Comparison of ENCODE assay signal across 17 mouse cellular contexts in the genomic region with DNA sequence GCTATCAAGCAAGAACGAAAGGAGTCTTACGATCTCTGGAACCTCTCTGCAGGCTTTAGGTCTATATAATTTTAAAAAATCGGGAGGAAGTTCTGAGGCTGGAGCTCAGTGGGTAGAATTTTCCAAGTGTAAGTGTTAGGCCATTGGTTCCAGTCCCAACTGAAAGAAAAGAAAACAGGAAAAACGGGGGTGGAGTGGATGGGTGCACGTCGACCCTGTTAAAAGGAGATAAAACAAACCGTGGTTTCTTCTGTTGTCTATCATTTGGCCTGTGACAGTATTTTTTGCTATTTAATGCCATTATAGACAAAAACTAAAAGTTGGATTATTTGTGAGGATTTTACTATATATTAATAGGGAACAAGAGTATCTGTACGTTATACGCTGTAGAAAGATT. TPM values are rescaled to one million over a fixed set of nuclear protein-coding genes. Genes with fewer than 3 reads are reported as not detected.
DNase-seq lines count a peak whose midpoint lies in the region; ATAC-seq and TF ChIP-seq lines count a peak whose summit lies in the region.
"Had no signal": no experiment of that assay in that cellular context is flagged by ENCODE, and none has a peak within 500 bp of the region (broad histone marks: within the 10 kb centered on the region; RNA-seq: fewer than 3 reads in every experiment).

No protein-coding gene starts in this region.

- H3K27me3 ChIP-seq in heart, embryonic 16.5 days (ENCODE audit: control insufficient read depth, insufficient read depth, low read length): no peaks in the 10 kb centered on the region
- no peaks in the 10 kb centered on the region for H3K27me3 ChIP-seq in heart, embryonic 10.5 days (ENCODE audit: insufficient read depth, poor library complexity, severe bottlenecking)
- H3K27me3 ChIP-seq in spleen, adult 2 months (ENCODE audit: control insufficient read depth, insufficient read depth, low read length): no peaks in the 10 kb centered on the region
- no peaks in the 10 kb centered on the region for H3K27me3 ChIP-seq in liver, postnatal 0 days (ENCODE audit: insufficient read depth, low read length)
- H3K27me3 ChIP-seq: forebrain, embryonic 13.5 days; neural tube, embryonic 15.5 days had no signal

- peak; percentile 51; the same call in 1 of the 2 replicates for TF ChIP-seq EP300 in liver, postnatal 0 days (IDR thresholded peaks at IDR 0.05; ENCODE audit: low read depth)

- H3K4me1 ChIP-seq in heart, embryonic 16.5 days (ENCODE audit: control insufficient read depth, insufficient read depth, low read length): peaks cover 21% of the 10 kb centered on the region
- H3K4me1 ChIP-seq in heart, embryonic 10.5 days: peaks cover 25% of the 10 kb centered on the region
- H3K4me1 ChIP-seq in spleen, adult 2 months (ENCODE audit: control insufficient read depth, insufficient read depth, insufficient read length): peaks cover 5% of the 10 kb centered on the region; the same call in 1 of the 2 replicates
- H3K4me1 ChIP-seq in liver, postnatal 0 days (ENCODE audit: insufficient read depth): peaks cover 16% of the 10 kb centered on the region

- no peak for TF ChIP-seq POLR2A in spleen, adult 2 months (IDR thresholded peaks at IDR 0.05; ENCODE audit: low read depth, low read length)

- H3K9ac ChIP-seq in heart, embryonic 16.5 days (ENCODE audit: low read length): no peak overlapping the region
- peak overlapping the region; percentile 55 for H3K9ac ChIP-seq in liver, postnatal 0 days (replicated peaks)
- H3K9ac ChIP-seq: forebrain, embryonic 13.5 days; neural tube, embryonic 15.5 days had no signal

- no peaks in the 10 kb centered on the region for H3K36me3 ChIP-seq in heart, embryonic 16.5 days (ENCODE audit: control insufficient read depth, insufficient read depth)
- no peaks in the 10 kb centered on the region for H3K36me3 ChIP-seq in heart, embryonic 10.5 days
- H3K36me3 ChIP-seq in spleen, adult 2 months (ENCODE audit: control insufficient read depth, insufficient read depth, low read length): no peaks in the 10 kb centered on the region
- H3K36me3 ChIP-seq in liver, postnatal 0 days (replicated peaks; ENCODE audit: insufficient read depth, low read length): no peaks in the 10 kb centered on the region
- H3K36me3 ChIP-seq: neural tube, embryonic 15.5 days had no signal

- peak overlapping the region; percentile 68 for H3K4me2 ChIP-seq in heart, embryonic 16.5 days (ENCODE audit: low read depth, low read length)
- H3K4me2 ChIP-seq in liver, postnatal 0 days (ENCODE audit: low read depth, low read length): peak overlapping the region; percentile 59
- H3K4me2 ChIP-seq: forebrain, embryonic 13.5 days; neural tube, embryonic 15.5 days had no signal

- 0 out of 2 replicates have a peak overlapping the region, but pooled peaks have one; percentile 96 for H3K27ac ChIP-seq in gastrocnemius, adult 2 months
- peak overlapping the region; percentile 77 for H3K27ac ChIP-seq in heart, embryonic 16.5 days (ENCODE audit: low read length)
- H3K27ac ChIP-seq in heart, embryonic 10.5 days: no peak overlapping the region
- H3K27ac ChIP-seq in spleen, adult 2 months (ENCODE audit: insufficient read depth, low read length): 0 out of 2 replicates have a peak overlapping the region, but pooled peaks have one; percentile 9
- peak overlapping the region; percentile 76 for H3K27ac ChIP-seq in liver, postnatal 0 days (ENCODE audit: low read depth)
- H3K27ac ChIP-seq: forebrain, embryonic 13.5 days; hindbrain, postnatal 0 days; neural tube, embryonic 15.5 days had no signal

- H3K9me3 ChIP-seq in heart, embryonic 16.5 days (replicated peaks; ENCODE audit: control insufficient read depth, low read length): no peaks in the 10 kb centered on the region
- no peaks in the 10 kb centered on the region for H3K9me3 ChIP-seq in heart, embryonic 10.5 days
- H3K9me3 ChIP-seq in liver, postnatal 0 days (ENCODE audit: low read length): no peaks in the 10 kb centered on the region
- H3K9me3 ChIP-seq: forebrain, embryonic 13.5 days; neural tube, embryonic 15.5 days had no signal

- intact Hi-C loops in gastrocnemius, adult 2 months (cut with DNase I): loop anchor here (2.0 kb wide), 1 partner anchor 269 kb away; no protein-coding TSS in a partner anchor

- no peak overlapping the region for H3K4me3 ChIP-seq in gastrocnemius, adult 2 months
- H3K4me3 ChIP-seq in heart, embryonic 16.5 days (ENCODE audit: low read length): no peak overlapping the region
- H3K4me3 ChIP-seq in heart, embryonic 10.5 days: no peak overlapping the region
- H3K4me3 ChIP-seq in spleen, adult 2 months (ENCODE audit: extremely low read depth, insufficient read depth, insufficient read length): no peak overlapping the region
- peak overlapping the region; percentile 19 for H3K4me3 ChIP-seq in liver, postnatal 0 days (ENCODE audit: low read depth, low read length)
- H3K4me3 ChIP-seq: forebrain, embryonic 13.5 days; neural tube, embryonic 15.5 days had no signal

- WGBS in heart, embryonic 16.5 days: 73% methylated on average over 9 of the region's 9 CpGs
- WGBS in heart, embryonic 10.5 days: 66% methylated on average over 9 of the region's 9 CpGs
- 62% methylated on average over 9 of the region's 9 CpGs for WGBS in spleen, adult 2 months
- WGBS in liver, postnatal 0 days (ENCODE audit: insufficient replicate concordance): 49% methylated on average over 9 of the region's 9 CpGs

- no peak for ATAC-seq in heart, embryonic 16.5 days (replicated peaks; ENCODE audit: extremely low read depth, insufficient read depth, low FRiP score)
- ATAC-seq in liver, postnatal 0 days: no peak
- ATAC-seq: forebrain, embryonic 13.5 days; hindbrain, postnatal 0 days; intestine, postnatal 0 days had no signal

- no peak for TF ChIP-seq CTCF in gastrocnemius, adult 2 months (IDR thresholded peaks at IDR 0.05)
- no peak for TF ChIP-seq CTCF in spleen, adult 2 months (IDR thresholded peaks at IDR 0.05; ENCODE audit: extremely low read depth, insufficient read depth, insufficient read length, insufficient replicate concordance)
- TF ChIP-seq CTCF in liver, postnatal 0 days (IDR thresholded peaks at IDR 0.05; ENCODE audit: low read depth): no peak

- DNase-seq in gastrocnemius, adult 2 months: no peak
- no peak for DNase-seq in gastrocnemius, postnatal 4 days (ENCODE audit: low spot score in 2 of 2)
- DNase-seq in heart, embryonic 10.5 days (ENCODE audit: low spot score): no peak
- DNase-seq in spleen, adult 2 months (ENCODE audit: low read depth in 1 of 2, low spot score in 2 of 2): no peak
- DNase-seq in spleen, postnatal 10 days (ENCODE audit: low spot score in 2 of 2): no peak
- DNase-seq in liver, postnatal 0 days: no peak
- no peak for DNase-seq in cerebellum, postnatal 25 days
- DNase-seq: cerebellum, adult 18-20 months; gastrocnemius, postnatal 14 days; layer of hippocampus, postnatal 36 days; midbrain, embryonic 14.5 days; right cerebral cortex, postnatal 25 days had no signal

RNA-seq across cellular contexts. Expression of gene Sh3glb1, which starts 1.7 kb away (rescaled TPM):
- 100 to 1,000 TPM; 328 to 379 TPM for total RNA-seq in gastrocnemius, adult 2 months (2021)
- 100 to 1,000 TPM; 276 to 331 TPM for total RNA-seq in gastrocnemius, postnatal 4 days (2021)
- polyA plus RNA-seq in heart, embryonic 16.5 days (2015; fragmentation: Nextera tagmentation; extraction: Ambion mirVana): 144 and 148 TPM in 2 replicates
- polyA plus RNA-seq in heart, embryonic 10.5 days (2016; fragmentation: Nextera tagmentation; extraction: Ambion mirVana): 99.9 and 114 TPM in 2 replicates
- polyA plus RNA-seq in spleen, adult 2 months (2012; rRNA removed): 19.3 and 22.1 TPM in 2 replicates
- 84.8 and 91.2 TPM in 2 replicates for polyA plus RNA-seq in liver, postnatal 0 days (2015; fragmentation: Nextera tagmentation; extraction: Ambion mirVana)

RNA-seq across cellular contexts. Expression of gene Clca3a1, which starts 38.9 kb away (rescaled TPM):
- under 1 TPM in 1 of 2 experiments, not detected in 1; 0.15 TPM for total RNA-seq in gastrocnemius, adult 2 months (2021)
- total RNA-seq in gastrocnemius, postnatal 4 days (2021): under 1 TPM; 0.23 to 0.69 TPM
- 16.6 and 18.0 TPM in 2 replicates for polyA plus RNA-seq in heart, embryonic 16.5 days (2015; fragmentation: Nextera tagmentation; extraction: Ambion mirVana)
- polyA plus RNA-seq in heart, embryonic 10.5 days (2016; fragmentation: Nextera tagmentation; extraction: Ambion mirVana): 4.1 and 9.1 TPM in 2 replicates
- polyA plus RNA-seq in spleen, adult 2 months (2012; rRNA removed): 22.9 and 24.2 TPM in 2 replicates
- polyA plus RNA-seq in liver, postnatal 0 days (2015; fragmentation: Nextera tagmentation; extraction: Ambion mirVana): 8.3 and 8.5 TPM in 2 replicates
